Mouse (Mus musculus) embryonic fibroblast, embryonic 13.5 days (primary cell): ENCODE data around the gene Slc5a11.

Experiments
- CTCF ChIP-seq: IDR thresholded peaks from 2 replicates; pipeline ENCODE4 v1.5.1; 2011; ENCODE audit warnings: mild to moderate bottlenecking, control low read depth, low read length, moderate library complexity, borderline replicate concordance; ENCODE audit not compliant: insufficient read depth
- POLR2A ChIP-seq: IDR thresholded peaks from 2 replicates; pipeline ENCODE4 v1.6.1; 2011; ENCODE audit warnings: low read depth, mild to moderate bottlenecking, control low read depth, low read length, moderate library complexity

DNA sequence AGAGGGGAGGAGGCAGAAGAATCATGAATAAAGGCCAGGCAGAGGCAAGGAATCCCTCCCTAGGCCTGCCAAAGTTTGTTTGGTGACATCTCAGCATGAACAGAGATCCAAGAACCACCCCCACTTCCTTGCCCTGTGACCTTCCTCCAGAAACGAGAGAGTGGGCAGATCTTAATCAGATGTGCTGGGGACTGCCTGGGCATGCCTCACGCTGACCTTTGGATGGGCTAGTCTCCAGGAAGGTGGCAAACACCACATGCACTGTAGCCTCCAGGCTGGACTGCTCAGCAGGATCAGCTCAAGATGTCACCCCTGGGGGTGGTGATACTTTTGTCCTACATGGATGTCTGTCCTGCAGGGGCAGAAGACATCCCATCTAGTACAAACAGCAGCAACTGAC, 33.6 kb downstream of the Slc5a11 start:
- no peak for TF ChIP-seq CTCF
- TF ChIP-seq POLR2A, result no peak
